In the genomic region with DNA sequence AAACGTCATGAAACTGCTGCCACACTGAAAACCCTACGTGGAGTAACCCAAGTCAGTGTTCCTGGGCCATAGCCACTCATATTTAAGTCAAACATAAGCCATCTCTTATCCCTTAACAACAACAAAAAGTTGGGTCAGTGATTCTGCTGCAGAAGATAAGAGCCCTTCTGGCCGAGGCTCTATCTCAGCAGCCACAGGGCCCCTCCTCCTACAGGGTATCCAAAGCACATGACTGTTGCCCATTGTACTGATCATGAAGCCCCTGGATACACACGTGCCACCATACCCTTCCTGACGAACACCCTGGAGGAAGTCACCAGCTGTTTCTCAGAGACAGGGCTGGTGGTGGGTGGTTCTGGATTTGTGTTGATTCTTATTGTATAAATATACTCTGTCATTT, we compare ENCODE assay signal across 30 mouse cellular contexts. TPM values are rescaled to one million over a fixed set of nuclear protein-coding genes. Genes with fewer than 3 reads are reported as not detected.
A peak's percentile ranks its signal among the peaks of the same experiment; 100 is the strongest.
DNase-seq lines count a peak whose midpoint lies in the region; ATAC-seq and TF ChIP-seq lines count a peak whose summit lies in the region.
"Had no signal": no experiment of that assay in that cellular context is flagged by ENCODE, and none has a peak within 500 bp of the region (broad histone marks: within the 10 kb centered on the region; RNA-seq: fewer than 3 reads in every experiment).

No protein-coding gene starts in this region.

- 75% methylated on average over 5 of the region's 5 CpGs for WGBS in stomach, embryonic 15.5 days
- WGBS in stomach, postnatal 0 days, result 72% methylated on average over 5 of the region's 5 CpGs
- 47% methylated on average over 5 of the region's 5 CpGs for WGBS in liver, embryonic 11.5 days
- WGBS in liver, embryonic 16.5 days (ENCODE audit: insufficient replicate concordance), result 20% methylated on average over 5 of the region's 5 CpGs

- no peak overlapping the region for H3K9ac ChIP-seq in stomach, embryonic 15.5 days
- no peak overlapping the region for H3K9ac ChIP-seq in stomach, postnatal 0 days (ENCODE audit: low read length)
- H3K9ac ChIP-seq in liver, embryonic 11.5 days (ENCODE audit: low read depth, low read length), result no peak overlapping the region
- no peak overlapping the region for H3K9ac ChIP-seq in liver, embryonic 16.5 days (ENCODE audit: low read depth, low read length)
- H3K9ac ChIP-seq: forebrain, embryonic 13.5 days; hindbrain, embryonic 13.5 days; limb, embryonic 13.5 days; midbrain, embryonic 12.5 days; neural tube, embryonic 12.5 days had no signal

- TF ChIP-seq EP300 in stomach, postnatal 0 days (optimal IDR thresholded peaks at IDR 0.05), result no peak

- no peaks in the 10 kb centered on the region for H3K9me3 ChIP-seq in stomach, embryonic 15.5 days
- H3K9me3 ChIP-seq in stomach, postnatal 0 days (ENCODE audit: control insufficient read depth, low read length), result no peaks in the 10 kb centered on the region
- H3K9me3 ChIP-seq in liver, embryonic 11.5 days (ENCODE audit: control insufficient read depth, low read length), result no peaks in the 10 kb centered on the region
- H3K9me3 ChIP-seq in liver, embryonic 16.5 days (replicated peaks; ENCODE audit: control insufficient read depth, low read length), result no peaks in the 10 kb centered on the region
- H3K9me3 ChIP-seq: forebrain, embryonic 13.5 days; hindbrain, embryonic 13.5 days; limb, embryonic 13.5 days; midbrain, embryonic 12.5 days; neural tube, embryonic 12.5 days had no signal

- H3K4me2 ChIP-seq in stomach, embryonic 15.5 days, result no peak overlapping the region
- no peak overlapping the region for H3K4me2 ChIP-seq in stomach, postnatal 0 days (replicated peaks; ENCODE audit: low read depth)
- peak overlapping the region; percentile 48 for H3K4me2 ChIP-seq in liver, embryonic 11.5 days
- H3K4me2 ChIP-seq in liver, embryonic 16.5 days (ENCODE audit: low read depth, low read length), result 0 out of 2 replicates have a peak overlapping the region, but pooled peaks have one; percentile 1
- H3K4me2 ChIP-seq: forebrain, embryonic 13.5 days; hindbrain, embryonic 13.5 days; limb, embryonic 13.5 days; midbrain, embryonic 12.5 days; neural tube, embryonic 12.5 days had no signal

- no peak overlapping the region for H3K4me3 ChIP-seq in stomach, embryonic 15.5 days (replicated peaks)
- H3K4me3 ChIP-seq in stomach, postnatal 0 days (ENCODE audit: low read depth, low read length), result no peak overlapping the region
- no peak overlapping the region for H3K4me3 ChIP-seq in liver, embryonic 11.5 days (ENCODE audit: low read depth, low read length)
- no peak overlapping the region for H3K4me3 ChIP-seq in liver, embryonic 16.5 days (ENCODE audit: low read depth, low read length)
- H3K4me3 ChIP-seq: forebrain, embryonic 13.5 days; hindbrain, embryonic 13.5 days; left cerebral cortex, adult 2 months; limb, embryonic 13.5 days; midbrain, embryonic 12.5 days; myocyte; neural tube, embryonic 12.5 days had no signal

- H3K27ac ChIP-seq in stomach, embryonic 15.5 days, result no peak overlapping the region
- H3K27ac ChIP-seq in stomach, postnatal 0 days (replicated peaks), result no peak overlapping the region
- no peak overlapping the region; the same call in 1 of the 2 replicates for H3K27ac ChIP-seq in liver, embryonic 11.5 days (ENCODE audit: low read depth, low read length)
- H3K27ac ChIP-seq in liver, embryonic 16.5 days (ENCODE audit: low read length), result peak overlapping the region; percentile 35; the same call in 1 of the 2 replicates
- H3K27ac ChIP-seq: forebrain, embryonic 13.5 days; hindbrain, embryonic 13.5 days; left cerebral cortex, adult 2 months; limb, embryonic 13.5 days; midbrain, embryonic 12.5 days; neural tube, embryonic 12.5 days had no signal

- TF ChIP-seq CTCF in stomach, postnatal 0 days (IDR thresholded peaks at IDR 0.05; ENCODE audit: low read depth), result no peak

- ATAC-seq in stomach, embryonic 15.5 days (ENCODE audit: insufficient read depth, low FRiP score, low read depth), result 0 out of 2 replicates have a peak, but pooled peaks have one; percentile 30
- no peak for ATAC-seq in stomach, postnatal 0 days (ENCODE audit: low FRiP score, low TSS enrichment)
- ATAC-seq in liver, embryonic 11.5 days (replicated peaks; ENCODE audit: low FRiP score), result peak; percentile 89
- ATAC-seq in liver, embryonic 16.5 days (ENCODE audit: low read depth), result peak; percentile 85
- ATAC-seq: forebrain, embryonic 13.5 days; Patski had no signal

- H3K27me3 ChIP-seq in stomach, embryonic 15.5 days (replicated peaks), result no peaks in the 10 kb centered on the region
- no peaks in the 10 kb centered on the region for H3K27me3 ChIP-seq in stomach, postnatal 0 days (ENCODE audit: control insufficient read depth, insufficient read depth, low read length)
- no peaks in the 10 kb centered on the region for H3K27me3 ChIP-seq in liver, embryonic 11.5 days (replicated peaks; ENCODE audit: control insufficient read depth, insufficient read depth, low read length)
- no peaks in the 10 kb centered on the region for H3K27me3 ChIP-seq in liver, embryonic 16.5 days (ENCODE audit: control insufficient read depth, insufficient read depth, low read depth, low read length)
- H3K27me3 ChIP-seq: CH12.LX; forebrain, embryonic 13.5 days; hindbrain, embryonic 13.5 days; limb, embryonic 13.5 days; midbrain, embryonic 12.5 days; neural tube, embryonic 12.5 days; Patski had no signal

- DNase-seq in stomach, postnatal 0 days (ENCODE audit: low spot score), result no peak
- DNase-seq in liver, embryonic 11.5 days (ENCODE audit: low spot score), result no peak
- DNase-seq in lung, postnatal 10 days, result no peak
- DNase-seq in frontal cortex, postnatal 36 days (ENCODE audit: low spot score in 2 of 2), result no peak
- no peak for DNase-seq in layer of hippocampus, postnatal 25 days (ENCODE audit: extremely low spot score in 1 of 2, low spot score in 1 of 2)
- DNase-seq: adrenal gland, postnatal 10 days; cerebellum, adult 11 months; cerebellum, adult 9-10 months; cerebellum, postnatal 36 days; gastrocnemius, postnatal 14 days; heart, adult 11 months; heart, postnatal 14 days; kidney, adult 11 months; kidney, postnatal 14 days; lung, adult 2 months; lung, postnatal 14 days; right cerebral cortex, adult 18-20 months; thymus, postnatal 25 days had no signal

- H3K36me3 ChIP-seq in stomach, embryonic 15.5 days, result 0 out of 2 replicates have a peak, but pooled peaks cover 14% of the 10 kb centered on the region
- peaks cover 12% of the 10 kb centered on the region; the same call in 1 of the 2 replicates for H3K36me3 ChIP-seq in stomach, postnatal 0 days (ENCODE audit: control insufficient read depth, insufficient read depth, low read length)
- peaks cover 5% of the 10 kb centered on the region; the same call in 1 of the 2 replicates for H3K36me3 ChIP-seq in liver, embryonic 11.5 days (ENCODE audit: control insufficient read depth, insufficient read depth, low read length)
- H3K36me3 ChIP-seq in liver, embryonic 16.5 days (ENCODE audit: control insufficient read depth, insufficient read depth), result peaks cover 5% of the 10 kb centered on the region; the same call in 1 of the 2 replicates

- peaks cover 4% of the 10 kb centered on the region; the same call in 1 of the 2 replicates for H3K4me1 ChIP-seq in stomach, embryonic 15.5 days
- H3K4me1 ChIP-seq in stomach, postnatal 0 days (replicated peaks; ENCODE audit: control insufficient read depth, insufficient read depth), result peaks cover 2% of the 10 kb centered on the region; the same call in 1 of the 2 replicates
- H3K4me1 ChIP-seq in liver, embryonic 11.5 days (replicated peaks; ENCODE audit: control insufficient read depth, insufficient read depth, low read length), result peaks cover 13% of the 10 kb centered on the region
- H3K4me1 ChIP-seq in liver, embryonic 16.5 days (ENCODE audit: control insufficient read depth, low read depth, low read length), result peaks cover 21% of the 10 kb centered on the region
- H3K4me1 ChIP-seq: limb, embryonic 13.5 days; neural tube, embryonic 12.5 days had no signal

RNA-seq across cellular contexts. Expression of a gene that starts 3.4 kb away (rescaled TPM):
- 3.2 and 3.7 TPM in 2 replicates for polyA plus RNA-seq in stomach, embryonic 15.5 days (2015; fragmentation: Nextera tagmentation; extraction: Ambion mirVana)
- 1.2 and 1.5 TPM in 2 replicates for polyA plus RNA-seq in stomach, postnatal 0 days (2015; fragmentation: Nextera tagmentation; extraction: Ambion mirVana)
- 2.8 and 3.2 TPM in 2 replicates for polyA plus RNA-seq in liver, embryonic 11.5 days (2014; fragmentation: Nextera tagmentation; extraction: Ambion mirVana)
- polyA plus RNA-seq in liver, embryonic 16.5 days (2015; fragmentation: Nextera tagmentation; extraction: Ambion mirVana), result 0.54 and 0.63 TPM in 2 replicates
- 10 to 100 TPM; 31.6 to 33.7 TPM for total RNA-seq in layer of hippocampus, postnatal 25 days (2021)

RNA-seq across cellular contexts. Expression of a gene that starts 53.4 kb away (rescaled TPM):
- polyA plus RNA-seq in stomach, embryonic 15.5 days (2015; fragmentation: Nextera tagmentation; extraction: Ambion mirVana), result 7.5 and 9.8 TPM in 2 replicates
- polyA plus RNA-seq in stomach, postnatal 0 days (2015; fragmentation: Nextera tagmentation; extraction: Ambion mirVana), result 0.72 and 0.93 TPM in 2 replicates
- polyA plus RNA-seq in liver, embryonic 11.5 days (2014; fragmentation: Nextera tagmentation; extraction: Ambion mirVana), result 1.6 and 1.8 TPM in 2 replicates
- polyA plus RNA-seq in liver, embryonic 16.5 days (2015; fragmentation: Nextera tagmentation; extraction: Ambion mirVana), result 0.19 and 0.20 TPM in 2 replicates
- 10 to 100 TPM; 21.0 to 22.9 TPM for total RNA-seq in layer of hippocampus, postnatal 25 days (2021)
- total RNA-seq: CH12.LX had no signal
- polyA plus RNA-seq: C2C12, myocyte, Patski had no signal

Comparison
In these comparisons a context has a peak if more than half of its experiments do, and no peak if none do; other contexts are left out.
1. H3K4me2 ChIP-seq: peak in liver, embryonic 11.5 days (single experiment) and liver, embryonic 16.5 days (single experiment); none in stomach, embryonic 15.5 days (single experiment) and stomach, postnatal 0 days (single experiment).